Mouse (Mus musculus) MEL (cell line): ENCODE results near the gene Hmcn2. TPM values are rescaled to one million over a fixed set of nuclear protein-coding genes. Genes with fewer than 3 reads are reported as not detected.
A peak's percentile ranks its signal among the peaks of the same experiment; 100 is the strongest.

Experiments used
- DNase-seq: peaks from one replicate; pipeline ENCODE4 v3.0.0; 2011; ENCODE audit warnings: low read depth, low spot score
- H3K27ac ChIP-seq: 2 replicates; pipeline ENCODE4 v1.5.1; 2012; ENCODE audit warnings: low read depth, mild to moderate bottlenecking, control low read depth, low read length, moderate library complexity; ENCODE audit not compliant: control insufficient read depth
- H3K27me3 ChIP-seq, 2 experiments: fragments of 150-350 bp in 1 of 2; sonication (generic) in 1 of 2; 2 replicates each; pipeline ENCODE4 v1.6.1; 2012; ENCODE audit warnings: low read length in 2 of 2, mild to moderate bottlenecking in 2 of 2, improper control_type of control experiment in 1 of 2, moderate library complexity in 1 of 2; ENCODE audit not compliant: insufficient read depth in 2 of 2, control insufficient read depth in 1 of 2
- H3K36me3 ChIP-seq, 2 experiments: 2 replicates each; pipeline ENCODE4 v1.6.1; 2012 to 2014; ENCODE audit warnings: low read length in 2 of 2, improper control_type of control experiment in 1 of 2, inconsistent platforms in 1 of 2, mild to moderate bottlenecking in 1 of 2; ENCODE audit not compliant: insufficient read depth in 2 of 2, control insufficient read depth in 1 of 2
- H3K4me1 ChIP-seq, 2 experiments: fragments of 150-350 bp in 1 of 2; sonication (generic) in 1 of 2; 2 replicates each; pipeline ENCODE4 v1.6.1; 2012; ENCODE audit warnings: low read length in 2 of 2, improper control_type of control experiment in 1 of 2, mild to moderate bottlenecking in 1 of 2; ENCODE audit not compliant: insufficient read depth in 2 of 2, control insufficient read depth in 1 of 2
- H3K4me3 ChIP-seq, 2 experiments: fragments of 150-350 bp in 1 of 2; sonication (generic) in 1 of 2; 2 replicates each; pipeline ENCODE4 v1.5.1; 2012; ENCODE audit warnings: low read depth in 2 of 2, low read length in 2 of 2, mild to moderate bottlenecking in 2 of 2, moderate library complexity in 2 of 2, control low read depth in 1 of 2, improper control_type of control experiment in 1 of 2; ENCODE audit not compliant: control insufficient read depth in 1 of 2, insufficient read depth in 1 of 2
- H3K79me2 ChIP-seq: 2 replicates; pipeline ENCODE4 v1.6.1; 2012; ENCODE audit warnings: mild to moderate bottlenecking, low read length, moderate library complexity; ENCODE audit not compliant: control insufficient read depth, poor library complexity, insufficient read depth
- H3K9ac ChIP-seq: 2 replicates; pipeline ENCODE4 v1.6.1; 2012; ENCODE audit warnings: low read depth, mild to moderate bottlenecking, control low read depth, low read length, moderate library complexity; ENCODE audit not compliant: control insufficient read depth, poor library complexity, severe bottlenecking
- H3K9me3 ChIP-seq: fragments of 150-350 bp; sonication (generic); replicated peaks from 2 replicates; pipeline ENCODE4 v1.6.1; 2012; ENCODE audit warnings: mild to moderate bottlenecking, low read length, improper control_type of control experiment, moderate library complexity; ENCODE audit not compliant: insufficient read depth
- BHLHE40 ChIP-seq: IDR thresholded peaks from 2 replicates; pipeline ENCODE4 v1.6.1; 2012; ENCODE audit warnings: low read depth, mild to moderate bottlenecking, inconsistent platforms, low read length, improper control_type of control experiment, borderline replicate concordance
- CHD2 ChIP-seq: IDR thresholded peaks from 2 replicates; pipeline ENCODE4 v1.6.1; 2011; ENCODE audit warnings: low read length, improper control_type of control experiment
- CTCF ChIP-seq, 3 experiments: IDR thresholded peaks in 2 of 3; conservative IDR thresholded peaks in 1 of 3; 2 replicates each; pipeline ENCODE4 v1.5.1; 2011 to 2012; ENCODE audit warnings: low read length in 3 of 3, low read depth in 2 of 3, mild to moderate bottlenecking in 2 of 3, improper control_type of control experiment in 1 of 3, inconsistent platforms in 1 of 3, mixed read lengths in 1 of 3, moderate library complexity in 1 of 3; ENCODE audit not compliant: control insufficient read depth in 1 of 3, insufficient read depth in 1 of 3, poor library complexity in 1 of 3, severe bottlenecking in 1 of 3
- E2F4 ChIP-seq: IDR thresholded peaks from 2 replicates; pipeline ENCODE4 v1.6.1; 2011; ENCODE audit warnings: low read depth, low read length, improper control_type of control experiment, borderline replicate concordance
- GABPA ChIP-seq: IDR thresholded peaks from 2 replicates; pipeline ENCODE4 v1.6.1; 2012; ENCODE audit warnings: low read depth, mild to moderate bottlenecking, inconsistent platforms, low read length, improper control_type of control experiment, moderate library complexity
- GATA1 ChIP-seq: IDR thresholded peaks from 2 replicates; pipeline ENCODE4 v1.6.1; 2011; ENCODE audit warnings: low read depth, low read length, improper control_type of control experiment
- HCFC1 ChIP-seq: IDR thresholded peaks from 2 replicates; pipeline ENCODE4 v1.6.1; 2012; ENCODE audit warnings: low read depth, mild to moderate bottlenecking, inconsistent platforms, low read length, improper control_type of control experiment, moderate library complexity
- JUND ChIP-seq: IDR thresholded peaks from 2 replicates; pipeline ENCODE4 v1.6.1; 2011; ENCODE audit warnings: low read depth, mild to moderate bottlenecking, improper control_type of control experiment, low read length
- KAT2A ChIP-seq: conservative IDR thresholded peaks from 2 replicates; pipeline ENCODE4 v1.6.1; 2012; ENCODE audit warnings: low read depth, low read length, improper control_type of control experiment, inconsistent platforms
- MAFK ChIP-seq: IDR thresholded peaks from 2 replicates; pipeline ENCODE4 v1.6.1; 2011; ENCODE audit warnings: low read depth, mild to moderate bottlenecking, low read length, improper control_type of control experiment, borderline replicate concordance
- MAX ChIP-seq: IDR thresholded peaks from 2 replicates; pipeline ENCODE4 v1.6.1; 2011; ENCODE audit warnings: low read length, improper control_type of control experiment
- MXI1 ChIP-seq: IDR thresholded peaks from 2 replicates; pipeline ENCODE4 v1.6.1; 2011; ENCODE audit warnings: mild to moderate bottlenecking, low read depth, low read length, improper control_type of control experiment
- MYB ChIP-seq: IDR thresholded peaks from 2 replicates; pipeline ENCODE4 v1.6.1; 2011; ENCODE audit warnings: mild to moderate bottlenecking, low read depth, low read length, improper control_type of control experiment
- NELFE ChIP-seq: IDR thresholded peaks from 2 replicates; pipeline ENCODE4 v1.6.1; 2011; ENCODE audit warnings: low read depth, low read length, improper control_type of control experiment
- POLR2A ChIP-seq, 2 experiments: IDR thresholded peaks; 2 replicates each; pipeline ENCODE4 v1.6.1; 2011 to 2012; ENCODE audit warnings: low read length in 2 of 2, mild to moderate bottlenecking in 2 of 2, control low read depth in 1 of 2, improper control_type of control experiment in 1 of 2, low read depth in 1 of 2, moderate library complexity in 1 of 2; ENCODE audit not compliant: control insufficient read depth in 1 of 2, insufficient read depth in 1 of 2, poor library complexity in 1 of 2
- RAD21 ChIP-seq: IDR thresholded peaks from 2 replicates; pipeline ENCODE4 v1.6.1; 2011; ENCODE audit warnings: mild to moderate bottlenecking, low read depth, low read length, improper control_type of control experiment
- RCOR1 ChIP-seq: IDR thresholded peaks from 2 replicates; pipeline ENCODE4 v1.6.1; 2012; ENCODE audit warnings: low read depth, mild to moderate bottlenecking, inconsistent platforms, low read length, improper control_type of control experiment
- SIN3A ChIP-seq: IDR thresholded peaks from 2 replicates; pipeline ENCODE4 v1.6.1; 2012; ENCODE audit warnings: low read length, improper control_type of control experiment, inconsistent platforms
- SMC3 ChIP-seq: IDR thresholded peaks from 2 replicates; pipeline ENCODE4 v1.6.1; 2011; ENCODE audit warnings: low read depth, low read length, improper control_type of control experiment
- TAL1 ChIP-seq: IDR thresholded peaks from 2 replicates; pipeline ENCODE4 v1.6.1; 2012; ENCODE audit warnings: mild to moderate bottlenecking, inconsistent platforms, low read length, moderate library complexity, mixed read lengths
- UBTF ChIP-seq: IDR thresholded peaks from 2 replicates; pipeline ENCODE4 v1.6.1; 2012; ENCODE audit warnings: low read depth, mild to moderate bottlenecking, inconsistent platforms, low read length, improper control_type of control experiment, moderate library complexity, borderline replicate concordance; ENCODE audit not compliant: insufficient read depth
- USF1 ChIP-seq: IDR thresholded peaks from 2 replicates; pipeline ENCODE4 v1.6.1; 2014; ENCODE audit warnings: low read depth, mild to moderate bottlenecking, inconsistent platforms, low read length, improper control_type of control experiment, moderate library complexity
- USF2 ChIP-seq, 2 experiments: IDR thresholded peaks; 2 replicates each; pipeline ENCODE4 v1.6.1; 2011 to 2012; ENCODE audit warnings: improper control_type of control experiment in 2 of 2, low read length in 2 of 2, borderline replicate concordance in 1 of 2, inconsistent platforms in 1 of 2, low read depth in 1 of 2, mild to moderate bottlenecking in 1 of 2; ENCODE audit not compliant: insufficient read depth in 1 of 2
- ZC3H11A ChIP-seq: IDR thresholded peaks from 2 replicates; pipeline ENCODE4 v1.6.1; 2012; ENCODE audit warnings: low read depth, mild to moderate bottlenecking, inconsistent platforms, low read length, improper control_type of control experiment
- ZKSCAN1 ChIP-seq: IDR thresholded peaks from 2 replicates; pipeline ENCODE4 v1.6.1; 2012; ENCODE audit warnings: low read depth, mild to moderate bottlenecking, inconsistent platforms, low read length, improper control_type of control experiment, moderate library complexity
- ZMIZ1 ChIP-seq: IDR thresholded peaks from 2 replicates; pipeline ENCODE4 v1.6.1; 2012; ENCODE audit warnings: low read depth, mild to moderate bottlenecking, inconsistent platforms, low read length, improper control_type of control experiment, moderate library complexity
- ZNF384 ChIP-seq: IDR thresholded peaks from 2 replicates; pipeline ENCODE4 v1.6.1; 2012; ENCODE audit warnings: low read depth, mild to moderate bottlenecking, inconsistent platforms, low read length, improper control_type of control experiment
- polyA plus RNA-seq, 2 experiments: library from polyadenylated mRNA; stranded (reverse) in 1 of 2; unstranded in 1 of 2; fragments of >175 nt in 1 of 2; fragments of >200 nt in 1 of 2; gene quantifications; 2 replicates each; pipeline versions ENCODE4 v1.2.1 to v1.2.4; 2012; ENCODE audit warnings: low replicate concordance in 2 of 2, low read depth in 1 of 2; ENCODE audit not compliant: insufficient read length in 2 of 2, insufficient read depth in 1 of 2, missing spikeins in 1 of 2
- total RNA-seq: library from RNA; depleted of rRNA; stranded (reverse); fragments of 300-350 nt; gene quantifications from 2 replicates; pipeline ENCODE4 v1.2.3, GENCODE M21; 2012

The Hmcn2 gene
- total and polyA plus RNA-seq, 3 experiments = 0.18 TPM; not detected in 2

GRCm38 (mm10) chr2:31298814-31299213 lies 15.4 kb upstream of the Hmcn2 start:
- no peaks in the 10 kb centered on the region; a peak in 2 of 4 replicates for H3K4me1 ChIP-seq
- no peaks in the 10 kb centered on the region for H3K9me3 ChIP-seq
- no peaks in the 10 kb centered on the region; the same call in 1 of the 2 replicates for H3K79me2 ChIP-seq
- H3K27ac ChIP-seq = no peak overlapping the region
- peak overlapping the region; percentile 62 for H3K9ac ChIP-seq
- peak; percentile 49 for DNase-seq
- TF ChIP-seq KAT2A = no peak
- no peak for TF ChIP-seq USF2 (IDR thresholded peaks at IDR 0.05; ENCODE audit: borderline replicate concordance in 1 of 2, insufficient read depth in 1 of 2, low read depth in 1 of 2, low read length in 2 of 2)
- no peak for TF ChIP-seq TAL1
- no peak for TF ChIP-seq UBTF
- no peak for TF ChIP-seq MAX
- no peak for TF ChIP-seq CHD2
- TF ChIP-seq USF1 = no peak
- TF ChIP-seq BHLHE40 = no peak
- peak overlapping the region; percentile 80 to 99 for H3K4me3 ChIP-seq
- H3K27me3 ChIP-seq = no peaks in the 10 kb centered on the region; a peak in 1 of 4 replicates
- no peaks in the 10 kb centered on the region for H3K36me3 ChIP-seq

- Histone ChIP-seq H3K79me2 (no peaks in the 10 kb centered on the region; the same call in 1 of the 2 replicates), H3K27me3 (no peaks in the 10 kb centered on the region; a peak in 1 of 4 replicates), H3K4me3 (peak overlapping the region; percentile 32 to 99; a peak in 3 of 4 replicates), H3K4me1 (no peaks in the 10 kb centered on the region; a peak in 2 of 4 replicates), H3K9me3 (no peaks in the 10 kb centered on the region), H3K36me3 (no peaks in the 10 kb centered on the region), H3K27ac (no peak overlapping the region), H3K9ac (no peak overlapping the region)
- peak; percentile 84 for DNase-seq
- TF ChIP-seq GATA1 (no peak), GABPA (no peak), RAD21 (peak; percentile 32), SMC3 (peak; percentile 31; the same call in 1 of the 2 replicates), CTCF (IDR thresholded peaks at IDR 0.05 in 2 of 3, conservative IDR thresholded peaks at IDR 0.05 in 1 of 3; ENCODE audit: control insufficient read depth in 1 of 3, insufficient read depth in 1 of 3, low read depth in 2 of 3, low read length in 3 of 3, poor library complexity in 1 of 3, severe bottlenecking in 1 of 3) (peak in 2 of 3 experiments; percentile 69 to 90; a peak in 4 of 6 replicates), HCFC1 (peak; percentile 23; the same call in 1 of the 2 replicates)
Observed at GRCm38 (mm10) chr2:31299266-31299665, 14.9 kb upstream of the Hmcn2 start.

GRCm38 (mm10) chr2:31299996-31300395 lies 14.2 kb upstream of the Hmcn2 start:
- Histone ChIP-seq H3K4me1 (no peaks in the 10 kb centered on the region; a peak in 2 of 4 replicates), H3K79me2 (no peaks in the 10 kb centered on the region; the same call in 1 of the 2 replicates), H3K9ac (no peak overlapping the region), H3K27ac (no peak overlapping the region), H3K4me3 (no peak overlapping the region), H3K9me3 (no peaks in the 10 kb centered on the region), H3K36me3 (no peaks in the 10 kb centered on the region), H3K27me3 (no peaks in the 10 kb centered on the region; a peak in 1 of 4 replicates)
- DNase-seq = no peak
- TF ChIP-seq E2F4 (no peak), ZC3H11A (no peak), ZMIZ1 (no peak), MXI1 (no peak), ZKSCAN1 (no peak), SIN3A (no peak), MYB (no peak), JUND (no peak), MAFK (no peak), POLR2A (IDR thresholded peaks at IDR 0.05; ENCODE audit: control insufficient read depth in 1 of 2, insufficient read depth in 1 of 2, low read depth in 1 of 2, low read length in 2 of 2, poor library complexity in 1 of 2) (no peak), ZNF384 (no peak), RAD21 (no peak), USF1 (no peak), UBTF (no peak), NELFE (no peak), MAX (no peak), RCOR1 (no peak)
